In the genomic region with DNA sequence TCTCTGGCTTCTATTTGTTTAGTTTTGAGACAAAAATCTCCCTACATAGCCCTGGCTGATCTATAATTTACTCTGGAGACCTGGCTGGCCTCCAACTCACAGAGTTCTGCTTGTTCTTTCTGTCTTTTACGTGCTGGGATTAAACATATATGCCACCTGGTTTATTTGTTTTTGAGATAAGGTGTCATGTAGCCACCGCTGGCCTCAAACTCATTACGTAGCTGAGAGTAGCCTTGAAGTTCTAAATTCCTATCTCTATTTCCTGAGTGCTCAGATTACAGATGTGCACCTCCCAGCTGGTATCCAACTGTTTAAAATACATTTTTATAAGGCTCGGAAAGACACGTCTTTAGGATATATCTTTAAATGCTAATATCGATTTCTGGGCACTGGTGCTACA, we compare ENCODE assay signal across 17 mouse cellular contexts.
"Had no signal": no experiment of that assay in that cellular context is flagged by ENCODE, and none has a peak within 500 bp of the region (broad histone marks: within the 10 kb centered on the region; RNA-seq: fewer than 3 reads in every experiment).

No protein-coding gene starts in this region.

- ATAC-seq: lung, postnatal 0 days; midbrain, embryonic 13.5 days; midbrain, embryonic 15.5 days had no signal

- H3K9me3 ChIP-seq: liver, embryonic 15.5 days; lung, embryonic 15.5 days; megakaryocyte, embryonic 14.5 days; midbrain, embryonic 13.5 days; midbrain, embryonic 15.5 days; neural tube, embryonic 12.5 days; stomach, embryonic 15.5 days had no signal

- H3K27me3 ChIP-seq: neural tube, embryonic 12.5 days had no signal

- H3K36me3 ChIP-seq: liver, embryonic 15.5 days; lung, embryonic 15.5 days; midbrain, embryonic 13.5 days; midbrain, embryonic 15.5 days; neural tube, embryonic 12.5 days; stomach, embryonic 15.5 days had no signal

- H3K4me3 ChIP-seq: liver, embryonic 15.5 days; lung, embryonic 15.5 days; megakaryocyte, embryonic 14.5 days; midbrain, embryonic 13.5 days; midbrain, embryonic 15.5 days; neural tube, embryonic 12.5 days; stomach, embryonic 15.5 days had no signal

- H3K4me1 ChIP-seq: liver, embryonic 15.5 days; lung, embryonic 15.5 days; megakaryocyte, embryonic 14.5 days; midbrain, embryonic 13.5 days; midbrain, embryonic 15.5 days; neural tube, embryonic 12.5 days; stomach, embryonic 15.5 days had no signal

- DNase-seq: lung, adult 2 months; lung, postnatal 14 days; lung, postnatal 36 days; right cerebral cortex, postnatal 14 days; thymus, adult 2 months; thymus, postnatal 25 days; thymus, postnatal 4 days had no signal

- H3K27ac ChIP-seq: liver, embryonic 15.5 days; lung, embryonic 15.5 days; macrophage; midbrain, embryonic 13.5 days; midbrain, embryonic 15.5 days; neural tube, embryonic 12.5 days; stomach, embryonic 15.5 days had no signal

- H3K4me2 ChIP-seq: liver, embryonic 15.5 days; lung, embryonic 15.5 days; midbrain, embryonic 11.5 days; midbrain, embryonic 13.5 days; midbrain, embryonic 15.5 days; neural tube, embryonic 12.5 days; stomach, embryonic 15.5 days had no signal

- H3K9ac ChIP-seq: liver, embryonic 15.5 days; lung, embryonic 15.5 days; midbrain, embryonic 13.5 days; midbrain, embryonic 15.5 days; neural tube, embryonic 12.5 days; stomach, embryonic 15.5 days had no signal
